Mouse (Mus musculus): ENCODE data around the gene Mmp27. TPM values are rescaled to one million over a fixed set of nuclear protein-coding genes. Genes with fewer than 3 reads are reported as not detected.

Gene Mmp27
- total RNA-seq, 4 experiments from 2014 or later, result 0.17 to 0.31 (median 0.22) TPM; not detected in 1

GRCm38 (mm10) chr9:7602982-7603742 is 32.0 kb downstream of the Mmp27 start:
- DNase-seq (ENCODE audit: low spot score), result peak; percentile 54

GRCm38 (mm10) chr9:7604005-7604404 is 32.8 kb downstream of the Mmp27 start:
- DNase-seq (ENCODE audit: low spot score), result no peak

GRCm38 (mm10) chr9:7605638-7606037 is 34.4 kb downstream of the Mmp27 start:
- no peak for DNase-seq (ENCODE audit: low spot score)

- no peak for DNase-seq (ENCODE audit: low spot score)
Measured at GRCm38 (mm10) chr9:7622582-7622981, 51.4 kb downstream of the Mmp27 start.

- DNase-seq (ENCODE audit: low spot score), result no peak
Measured at GRCm38 (mm10) chr9:7627931-7628330, 56.7 kb downstream of the Mmp27 start, which contains the start of gene Mmp20. Gene Mmp20 (plus strand): TSS chr9:7628231.

Other genes starting within 250 kb of the Mmp27 start
- gene Mmp12, start 227.0 kb upstream of the Mmp27 start, total RNA-seq (2022), result under 1 TPM; 0.33 to 0.75 (median 0.56) TPM
- gene Mmp1b, start 183.3 kb upstream of the Mmp27 start, total RNA-seq (2022), result not detected
- under 1 TPM; 0.24 to 0.37 (median 0.32) TPM for gene Mmp3, start 125.6 kb upstream of the Mmp27 start, total RNA-seq (2022)
- not detected for gene Mmp10, start 69.0 kb upstream of the Mmp27 start, total RNA-seq (2022)
- under 1 TPM in 1 of 4 experiments, not detected in 3; 0.29 TPM for gene Mmp8, start 12.9 kb upstream of the Mmp27 start, total RNA-seq (2022)
- gene Mmp20, start 56.8 kb downstream of the Mmp27 start, total RNA-seq (2022), result not detected
- not detected for gene Mmp7, start 120.7 kb downstream of the Mmp27 start, total RNA-seq (2022)
- 10 to 100 TPM; 37.9 to 41.2 (median 38.4) TPM for gene Tmem123, start 192.6 kb downstream of the Mmp27 start, total RNA-seq (2022)